Mouse (Mus musculus): Measurements from ENCODE around the gene Zfp286.

DNA sequence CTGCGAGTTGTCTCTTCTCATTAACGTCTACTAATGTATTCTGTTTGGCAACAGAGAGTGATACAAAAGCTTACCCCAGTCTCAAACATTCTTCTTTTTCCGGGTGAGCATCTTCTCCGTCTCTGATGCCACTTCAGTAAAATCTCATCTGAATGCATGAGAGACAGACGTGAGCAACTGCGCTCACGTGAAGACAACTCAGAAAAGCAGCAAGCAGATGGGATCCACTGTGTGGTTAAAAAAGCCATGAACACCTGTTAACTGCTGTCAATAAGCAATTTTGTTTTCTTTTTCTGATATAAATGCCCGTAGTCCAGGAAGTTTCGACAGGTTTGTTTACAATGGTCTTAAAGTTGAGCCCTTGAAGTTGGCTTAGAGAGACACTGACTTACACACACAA, 42.0 kb downstream of the Zfp286 start:
- no peak for TF ChIP-seq CTCF (IDR thresholded peaks at IDR 0.05; ENCODE audit: extremely low read depth, insufficient read depth, low read length)
- TF ChIP-seq POLR2A (IDR thresholded peaks at IDR 0.05; ENCODE audit: extremely low read depth, insufficient read depth, low read length), result no peak
